Mouse (Mus musculus): ENCODE results near the gene F11r. TPM values are rescaled to one million over a fixed set of nuclear protein-coding genes. Genes with fewer than 3 reads are reported as not detected.

F11r gene
- total and polyA plus RNA-seq, 3 experiments = 0.31 to 1.8 TPM; not detected in 1

GRCm38 (mm10) chr1:171457568-171457967, 20.2 kb downstream of the F11r start:
- H3K4me1 ChIP-seq (ENCODE audit: control insufficient read depth in 1 of 2, insufficient read depth in 2 of 2, low read length in 2 of 2) = no peaks in the 10 kb centered on the region
- H3K27ac ChIP-seq (ENCODE audit: control insufficient read depth, low read depth, low read length) = no peak overlapping the region
- H3K36me3 ChIP-seq (ENCODE audit: control insufficient read depth in 1 of 2, insufficient read depth in 2 of 2, low read length in 2 of 2) = no peaks in the 10 kb centered on the region

GRCm38 (mm10) chr1:171459791-171460190, 22.5 kb downstream of the F11r start:
- Histone ChIP-seq H3K27me3 (ENCODE audit: control insufficient read depth in 1 of 2, insufficient read depth in 2 of 2, low read length in 2 of 2) (peaks cover 0 to 1% of the 10 kb centered on the region in 2 experiments; a peak in 2 of 4 replicates), H3K79me2 (ENCODE audit: control insufficient read depth, insufficient read depth, low read length, poor library complexity) (no peaks in the 10 kb centered on the region), H3K4me1 (ENCODE audit: control insufficient read depth in 1 of 2, insufficient read depth in 2 of 2, low read length in 2 of 2) (no peaks in the 10 kb centered on the region), H3K9ac (ENCODE audit: control insufficient read depth, low read depth, low read length, poor library complexity, severe bottlenecking) (no peak overlapping the region), H3K27ac (ENCODE audit: control insufficient read depth, low read depth, low read length) (no peak overlapping the region), H3K36me3 (ENCODE audit: control insufficient read depth in 1 of 2, insufficient read depth in 2 of 2, low read length in 2 of 2) (no peaks in the 10 kb centered on the region), H3K4me3 (ENCODE audit: control insufficient read depth in 1 of 2, insufficient read depth in 1 of 2, low read depth in 2 of 2, low read length in 2 of 2) (no peak overlapping the region), H3K9me3 (replicated peaks; ENCODE audit: insufficient read depth, low read length) (no peaks in the 10 kb centered on the region)
- TF ChIP-seq MAX (IDR thresholded peaks at IDR 0.05; ENCODE audit: low read length) (no peak), NRF1 (IDR thresholded peaks at IDR 0.05; ENCODE audit: insufficient read depth, low read depth, low read length, poor library complexity, severe bottlenecking) (no peak), CHD2 (IDR thresholded peaks at IDR 0.05; ENCODE audit: low read length) (no peak), GATA1 (IDR thresholded peaks at IDR 0.05; ENCODE audit: low read depth, low read length) (no peak), TBP (IDR thresholded peaks at IDR 0.05; ENCODE audit: low read depth, low read length) (no peak)
- no peak for DNase-seq (ENCODE audit: low read depth, low spot score)

More at GRCm38 (mm10) chr1:171457568-171457967, 20.2 kb downstream of the F11r start:
- no peak overlapping the region for H3K4me3 ChIP-seq (ENCODE audit: control insufficient read depth in 1 of 2, insufficient read depth in 1 of 2, low read depth in 2 of 2, low read length in 2 of 2)
- H3K9ac ChIP-seq (ENCODE audit: control insufficient read depth, low read depth, low read length, poor library complexity, severe bottlenecking) = no peak overlapping the region
- DNase-seq (ENCODE audit: low read depth, low spot score) = no peak
- TF ChIP-seq MAX (IDR thresholded peaks at IDR 0.05; ENCODE audit: low read length) (no peak), NRF1 (IDR thresholded peaks at IDR 0.05; ENCODE audit: insufficient read depth, low read depth, low read length, poor library complexity, severe bottlenecking) (no peak), RAD21 (IDR thresholded peaks at IDR 0.05; ENCODE audit: low read depth, low read length) (no peak), GATA1 (IDR thresholded peaks at IDR 0.05; ENCODE audit: low read depth, low read length) (no peak), ZC3H11A (IDR thresholded peaks at IDR 0.05; ENCODE audit: low read depth, low read length) (no peak), ETS1 (IDR thresholded peaks at IDR 0.05; ENCODE audit: low read depth, low read length) (no peak), SIN3A (IDR thresholded peaks at IDR 0.05; ENCODE audit: low read length) (no peak), CHD1 (IDR thresholded peaks at IDR 0.05; ENCODE audit: low read depth, low read length) (no peak), USF2 (IDR thresholded peaks at IDR 0.05; ENCODE audit: borderline replicate concordance in 1 of 2, insufficient read depth in 1 of 2, low read depth in 1 of 2, low read length in 2 of 2) (no peak), ZMIZ1 (IDR thresholded peaks at IDR 0.05; ENCODE audit: low read depth, low read length) (no peak), MXI1 (IDR thresholded peaks at IDR 0.05; ENCODE audit: low read depth, low read length) (no peak), TCF12 (IDR thresholded peaks at IDR 0.05; ENCODE audit: low read depth, low read length) (no peak), USF1 (IDR thresholded peaks at IDR 0.05; ENCODE audit: low read depth, low read length) (no peak), TBP (IDR thresholded peaks at IDR 0.05; ENCODE audit: low read depth, low read length) (no peak), KAT2A (conservative IDR thresholded peaks at IDR 0.05; ENCODE audit: low read depth, low read length) (no peak), MYC (IDR thresholded peaks at IDR 0.05; ENCODE audit: low read depth, low read length) (no peak)
- H3K9me3 ChIP-seq (replicated peaks; ENCODE audit: insufficient read depth, low read length) = no peaks in the 10 kb centered on the region
- no peaks in the 10 kb centered on the region for H3K79me2 ChIP-seq (ENCODE audit: control insufficient read depth, insufficient read depth, low read length, poor library complexity)
- peaks cover 0 to 1% of the 10 kb centered on the region in 2 experiments; a peak in 2 of 4 replicates for H3K27me3 ChIP-seq (ENCODE audit: control insufficient read depth in 1 of 2, insufficient read depth in 2 of 2, low read length in 2 of 2)

All from MEL (cell line).